Mouse (Mus musculus) spleen, postnatal 14 days (tissue): ENCODE results near the gene Gm9913.

Experiments
- DNase-seq, 2 experiments: peaks; one replicate each; pipeline ENCODE4 v3.0.0; 2021 to 2022; ENCODE audit warnings: low spot score in 2 of 2

Gene Gm9913

GRCm38 (mm10) chr2:125555830-125556229, 50.9 kb downstream of the Gm9913 start:
- DNase-seq, result no peak
